Mouse (Mus musculus): ENCODE measurements around the gene Ndrg3. TPM values are rescaled to one million over a fixed set of nuclear protein-coding genes. Genes with fewer than 3 reads are reported as not detected.

Gene Ndrg3
- total and polyA plus RNA-seq, 3 experiments = 16.6 to 27.5 (median 21.8) TPM

DNA sequence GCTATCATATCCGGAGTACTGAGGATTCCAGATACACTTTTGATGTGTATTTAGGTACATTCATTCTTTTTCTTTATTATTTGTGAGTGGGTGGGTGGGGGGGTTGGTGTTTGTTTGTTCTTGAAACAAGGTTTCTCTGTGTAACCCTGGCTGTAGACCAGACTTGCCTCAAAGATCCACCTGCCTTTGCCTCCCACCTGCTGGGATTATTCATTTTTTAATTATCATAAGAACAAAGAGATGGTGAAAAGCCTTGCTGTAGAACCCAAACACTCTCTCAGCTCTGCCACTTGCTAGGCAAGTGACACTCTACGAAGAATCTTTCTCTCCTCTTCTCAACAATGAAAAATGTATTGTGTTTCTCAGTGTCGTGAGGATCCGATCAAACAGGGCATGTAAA lies 27.4 kb upstream of the Ndrg3 start:
- Histone ChIP-seq H3K9ac (ENCODE audit: insufficient read depth, low read depth) (no peak overlapping the region), H3K27ac (ENCODE audit: insufficient read depth, low read depth) (no peak overlapping the region), H3K4me2 (ENCODE audit: insufficient read depth, low read depth, poor library complexity, severe bottlenecking) (no peak overlapping the region), H3K79me2 (replicated peaks; ENCODE audit: control insufficient read depth, extremely low read depth, insufficient read depth, poor library complexity, severe bottlenecking) (no peaks in the 10 kb centered on the region), H3K27me3 (replicated peaks) (no peaks in the 10 kb centered on the region), H3K36me3 (replicated peaks in 1 of 2; ENCODE audit: control insufficient read depth in 1 of 2, insufficient read depth in 1 of 2, low read length in 1 of 2) (peaks cover 4 to 50% of the 10 kb centered on the region in 2 experiments), H3K4me1 (ENCODE audit: control insufficient read depth in 1 of 2, insufficient read depth in 2 of 2) (peaks cover 0 to 8% of the 10 kb centered on the region in 2 experiments; a peak in 2 of 4 replicates), H3K4me3 (replicated peaks in 1 of 3; ENCODE audit: low read depth in 2 of 3, low read length in 2 of 3, poor library complexity in 1 of 3) (no peak overlapping the region), H3K9me3 (replicated peaks; ENCODE audit: low read length) (no peaks in the 10 kb centered on the region)
- dilution Hi-C loops (cut with MboI; ENCODE audit: extremely low pct_ligation_motif_present, extremely low pct_unique_long_range_greater_than_20kb, low sequenced_read_pairs) = no loop called here
- TF ChIP-seq UBTF (IDR thresholded peaks at IDR 0.05; ENCODE audit: low read depth, low read length) = no peak
- TF ChIP-seq MXI1 (IDR thresholded peaks at IDR 0.05; ENCODE audit: low read depth, low read length) = no peak
- no peak for TF ChIP-seq CHD1 (IDR thresholded peaks at IDR 0.05; ENCODE audit: low read depth, low read length)
- TF ChIP-seq EP300 (IDR thresholded peaks at IDR 0.05; ENCODE audit: low read length) = no peak
- TF ChIP-seq E2F4 (IDR thresholded peaks at IDR 0.05; ENCODE audit: insufficient replicate concordance, low read depth, low read length) = no peak
- TF ChIP-seq MAZ (IDR thresholded peaks at IDR 0.05; ENCODE audit: low read depth, low read length) = no peak
- no peak for TF ChIP-seq SIN3A (IDR thresholded peaks at IDR 0.05; ENCODE audit: low read length)
- TF ChIP-seq TBP (conservative IDR thresholded peaks at IDR 0.05; ENCODE audit: low read depth, low read length) = no peak
- no peak for TF ChIP-seq IRF4 (IDR thresholded peaks at IDR 0.05; ENCODE audit: low read depth, low read length)
- no peak for DNase-seq (ENCODE audit: extremely low read depth)
- in situ Hi-C loops (cut with MboI; ENCODE audit: low pct_ligation_motif_present, low pct_unique_long_range_greater_than_20kb, low sequenced_read_pairs) = loop anchor here (10.0 kb wide), 1 partner anchor 234 kb away; no protein-coding TSS in a partner anchor

DNA sequence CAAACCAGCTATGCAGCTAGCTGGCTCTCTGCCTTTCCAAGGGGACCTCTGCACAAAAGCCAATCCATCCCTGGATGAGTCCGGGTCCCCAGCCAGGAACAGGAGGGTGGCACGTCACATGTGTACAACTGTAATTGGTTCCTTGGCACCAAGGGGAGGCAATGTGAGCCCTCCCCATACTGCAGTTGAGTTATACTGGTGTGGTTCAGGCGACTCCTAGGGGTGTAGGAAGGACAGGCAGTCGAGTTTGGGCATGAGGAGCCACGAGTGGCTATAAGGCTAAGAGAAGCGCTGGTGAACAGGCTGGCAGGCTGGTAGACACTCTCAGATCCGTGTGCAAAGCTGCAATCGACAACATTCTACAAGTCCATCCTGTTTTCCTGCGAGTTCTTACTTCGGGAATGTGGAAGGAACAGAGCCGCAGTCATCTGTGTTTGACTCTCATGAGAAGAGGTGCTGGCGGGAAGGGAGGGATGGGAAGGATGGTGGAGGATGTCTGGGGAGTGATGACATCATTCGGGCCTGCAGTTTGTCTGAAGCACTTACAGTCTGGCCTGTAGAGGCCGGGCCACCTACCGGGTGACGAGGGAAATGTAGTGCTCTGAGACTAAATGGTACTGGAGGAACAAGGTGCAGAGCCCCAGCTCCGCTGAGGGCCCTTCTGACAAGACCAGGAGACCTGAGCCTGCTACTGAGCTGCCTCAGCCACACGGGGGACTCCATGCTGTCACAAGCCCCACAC lies 24.8 kb upstream of the Ndrg3 start:
- peaks cover 0 to 8% of the 10 kb centered on the region in 2 experiments; a peak in 2 of 4 replicates for H3K4me1 ChIP-seq (ENCODE audit: control insufficient read depth in 1 of 2, insufficient read depth in 2 of 2)
- dilution Hi-C loops (cut with MboI; ENCODE audit: extremely low pct_ligation_motif_present, extremely low pct_unique_long_range_greater_than_20kb, low sequenced_read_pairs) = no loop called here

GRCm38 (mm10) chr2:157012341-157012740 lies 20.5 kb upstream of the Ndrg3 start:
- TF ChIP-seq TBP (conservative IDR thresholded peaks at IDR 0.05; ENCODE audit: low read depth, low read length) = no peak
- no peak for TF ChIP-seq ETS1 (conservative IDR thresholded peaks at IDR 0.05; ENCODE audit: low read depth, low read length)
- no peak for TF ChIP-seq IRF4 (IDR thresholded peaks at IDR 0.05; ENCODE audit: low read depth, low read length)
- TF ChIP-seq MXI1 (IDR thresholded peaks at IDR 0.05; ENCODE audit: low read depth, low read length) = no peak
- no peak for TF ChIP-seq JUND (conservative IDR thresholded peaks at IDR 0.05; ENCODE audit: low read depth, low read length)
- TF ChIP-seq ELF1 (IDR thresholded peaks at IDR 0.05; ENCODE audit: low read depth, low read length) = no peak
- TF ChIP-seq USF2 (conservative IDR thresholded peaks at IDR 0.05; ENCODE audit: low read depth, low read length) = no peak
- TF ChIP-seq NRF1 (IDR thresholded peaks at IDR 0.05; ENCODE audit: low read depth, low read length) = no peak
- TF ChIP-seq CTCF (conservative IDR thresholded peaks at IDR 0.05 in 1 of 2, IDR thresholded peaks at IDR 0.05 in 1 of 2; ENCODE audit: low read depth in 2 of 2, low read length in 2 of 2) = no peak
- TF ChIP-seq NELFE (IDR thresholded peaks at IDR 0.05; ENCODE audit: low read depth, low read length) = no peak
- TF ChIP-seq MAZ (IDR thresholded peaks at IDR 0.05; ENCODE audit: low read depth, low read length) = no peak
- TF ChIP-seq ZKSCAN1 (IDR thresholded peaks at IDR 0.05; ENCODE audit: borderline replicate concordance, low read depth, low read length) = no peak
- no peak for TF ChIP-seq UBTF (IDR thresholded peaks at IDR 0.05; ENCODE audit: low read depth, low read length)
- no peak for TF ChIP-seq BHLHE40 (IDR thresholded peaks at IDR 0.05; ENCODE audit: low read depth, low read length)
- DNase-seq (ENCODE audit: extremely low read depth) = no peak
- dilution Hi-C loops (cut with MboI; ENCODE audit: extremely low pct_ligation_motif_present, extremely low pct_unique_long_range_greater_than_20kb, low sequenced_read_pairs) = no loop called here
- Histone ChIP-seq H3K4me1 (ENCODE audit: control insufficient read depth in 1 of 2, insufficient read depth in 2 of 2) (peaks cover 0 to 30% of the 10 kb centered on the region in 2 experiments; a peak in 2 of 4 replicates), H3K79me2 (replicated peaks; ENCODE audit: control insufficient read depth, extremely low read depth, insufficient read depth, poor library complexity, severe bottlenecking) (no peaks in the 10 kb centered on the region), H3K9ac (ENCODE audit: insufficient read depth, low read depth) (no peak overlapping the region), H3K4me2 (ENCODE audit: insufficient read depth, low read depth, poor library complexity, severe bottlenecking) (no peak overlapping the region), H3K9me3 (replicated peaks; ENCODE audit: low read length) (no peaks in the 10 kb centered on the region), H3K27ac (ENCODE audit: insufficient read depth, low read depth) (no peak overlapping the region), H3K36me3 (replicated peaks in 1 of 2; ENCODE audit: control insufficient read depth in 1 of 2, insufficient read depth in 1 of 2, low read length in 1 of 2) (peaks cover 0 to 6% of the 10 kb centered on the region in 2 experiments), H3K27me3 (replicated peaks) (no peaks in the 10 kb centered on the region), H3K4me3 (replicated peaks in 1 of 3; ENCODE audit: low read depth in 2 of 3, low read length in 2 of 3, poor library complexity in 1 of 3) (no peak overlapping the region)
- in situ Hi-C loops (cut with MboI; ENCODE audit: low pct_ligation_motif_present, low pct_unique_long_range_greater_than_20kb, low sequenced_read_pairs) = loop anchor here (10.0 kb wide), 1 partner anchor 228 kb away; no protein-coding TSS in a partner anchor

More for the DNA sequence above, 24.8 kb upstream of the Ndrg3 start:
- no peaks in the 10 kb centered on the region for H3K9me3 ChIP-seq (replicated peaks; ENCODE audit: low read length)
- peak; percentile 12 for DNase-seq (ENCODE audit: extremely low read depth)
- H3K36me3 ChIP-seq (replicated peaks in 1 of 2; ENCODE audit: control insufficient read depth in 1 of 2, insufficient read depth in 1 of 2, low read length in 1 of 2) = peaks cover 4 to 33% of the 10 kb centered on the region in 2 experiments
- H3K4me3 ChIP-seq (replicated peaks in 1 of 3; ENCODE audit: low read depth in 2 of 3, low read length in 2 of 3, poor library complexity in 1 of 3) = no peak overlapping the region
- no peaks in the 10 kb centered on the region for H3K79me2 ChIP-seq (replicated peaks; ENCODE audit: control insufficient read depth, extremely low read depth, insufficient read depth, poor library complexity, severe bottlenecking)
- H3K27me3 ChIP-seq (replicated peaks) = no peaks in the 10 kb centered on the region
- H3K27ac ChIP-seq (ENCODE audit: insufficient read depth, low read depth) = no peak overlapping the region
- no peak overlapping the region for H3K4me2 ChIP-seq (ENCODE audit: insufficient read depth, low read depth, poor library complexity, severe bottlenecking)
- no peak overlapping the region for H3K9ac ChIP-seq (ENCODE audit: insufficient read depth, low read depth)
- in situ Hi-C loops (cut with MboI; ENCODE audit: low pct_ligation_motif_present, low pct_unique_long_range_greater_than_20kb, low sequenced_read_pairs) = loop anchor here (10.0 kb wide), 1 partner anchor 232 kb away; no protein-coding TSS in a partner anchor
- no peak for TF ChIP-seq MAZ (IDR thresholded peaks at IDR 0.05; ENCODE audit: low read depth, low read length)
- peak in 1 of 2 experiments; percentile 40; a peak in 2 of 4 replicates for TF ChIP-seq CTCF (conservative IDR thresholded peaks at IDR 0.05 in 1 of 2, IDR thresholded peaks at IDR 0.05 in 1 of 2; ENCODE audit: low read depth in 2 of 2, low read length in 2 of 2)
- peak; percentile 5; the same call in 1 of the 2 replicates for TF ChIP-seq SMC3 (IDR thresholded peaks at IDR 0.05; ENCODE audit: low read depth, low read length)
- TF ChIP-seq RAD21 (IDR thresholded peaks at IDR 0.05; ENCODE audit: low read depth, low read length) = peak; percentile 32
